Mouse (Mus musculus): Measurements from ENCODE around the gene Acer1. TPM values are rescaled to one million over a fixed set of nuclear protein-coding genes. Genes with fewer than 3 reads are reported as not detected.

Acer1 gene
- polyA plus RNA-seq, 1 experiment from 2014 or later = not detected

Other genes with a start within 250 kb of the Acer1 start
- 4.4 and 7.3 TPM in 2 replicates for gene Nrtn, start 224.6 kb downstream of the Acer1 start, polyA plus RNA-seq (2014; fragmentation: Nextera tagmentation; extraction: Ambion mirVana)
- 72.8 and 73.7 TPM in 2 replicates for gene Dus3l, start 217.4 kb downstream of the Acer1 start, polyA plus RNA-seq (2014; fragmentation: Nextera tagmentation; extraction: Ambion mirVana)
- 0.63 and 0.78 TPM in 2 replicates for gene Prr22, start 211.9 kb downstream of the Acer1 start, polyA plus RNA-seq (2014; fragmentation: Nextera tagmentation; extraction: Ambion mirVana)
- gene Rfx2, start 151.1 kb downstream of the Acer1 start, polyA plus RNA-seq (2014; fragmentation: Nextera tagmentation; extraction: Ambion mirVana) = 2.2 and 4.1 TPM in 2 replicates
- gene Acsbg2, start 107.7 kb downstream of the Acer1 start, polyA plus RNA-seq (2014; fragmentation: Nextera tagmentation; extraction: Ambion mirVana) = not detected in 2 replicates
- 0.18 and 0.36 TPM in 2 replicates for gene 1700061G19Rik, start 106.6 kb downstream of the Acer1 start, polyA plus RNA-seq (2014; fragmentation: Nextera tagmentation; extraction: Ambion mirVana)
- gene Mllt1, start 46.7 kb downstream of the Acer1 start, polyA plus RNA-seq (2014; fragmentation: Nextera tagmentation; extraction: Ambion mirVana) = 64.3 and 66.3 TPM in 2 replicates
- gene Clpp, start 8.2 kb upstream of the Acer1 start, polyA plus RNA-seq (2014; fragmentation: Nextera tagmentation; extraction: Ambion mirVana) = 172 and 201 TPM in 2 replicates
- gene Alkbh7, start 15.2 kb upstream of the Acer1 start, polyA plus RNA-seq (2014; fragmentation: Nextera tagmentation; extraction: Ambion mirVana) = 45.7 and 55.8 TPM in 2 replicates
- not detected in 2 replicates for gene Pspn, start 17.9 kb upstream of the Acer1 start, polyA plus RNA-seq (2014; fragmentation: Nextera tagmentation; extraction: Ambion mirVana)
- gene Gtf2f1, start 29.2 kb upstream of the Acer1 start, polyA plus RNA-seq (2014; fragmentation: Nextera tagmentation; extraction: Ambion mirVana) = 61.3 and 63.7 TPM in 2 replicates
- gene Gm17949, start 29.3 kb upstream of the Acer1 start, polyA plus RNA-seq (2014; fragmentation: Nextera tagmentation; extraction: Ambion mirVana) = 0.24 and 0.42 TPM in 2 replicates
- 37.5 and 41.7 TPM in 2 replicates for gene Khsrp, start 49.4 kb upstream of the Acer1 start, polyA plus RNA-seq (2014; fragmentation: Nextera tagmentation; extraction: Ambion mirVana)
- not detected in 2 replicates for gene Slc25a41, start 59.5 kb upstream of the Acer1 start, polyA plus RNA-seq (2014; fragmentation: Nextera tagmentation; extraction: Ambion mirVana)
- 1.2 and 1.7 TPM in 2 replicates for gene Crb3, start 77.0 kb upstream of the Acer1 start, polyA plus RNA-seq (2014; fragmentation: Nextera tagmentation; extraction: Ambion mirVana)
- gene Slc25a23, start 77.7 kb upstream of the Acer1 start, polyA plus RNA-seq (2014; fragmentation: Nextera tagmentation; extraction: Ambion mirVana) = 31.6 and 32.9 TPM in 2 replicates
- gene Dennd1c, start 96.4 kb upstream of the Acer1 start, polyA plus RNA-seq (2014; fragmentation: Nextera tagmentation; extraction: Ambion mirVana) = 3.3 and 3.4 TPM in 2 replicates
- 324 and 344 TPM in 2 replicates for gene Tubb4a, start 105.7 kb upstream of the Acer1 start, polyA plus RNA-seq (2014; fragmentation: Nextera tagmentation; extraction: Ambion mirVana)
- 5.2 and 6.7 TPM in 2 replicates for gene Tnfsf9, start 123.2 kb upstream of the Acer1 start, polyA plus RNA-seq (2014; fragmentation: Nextera tagmentation; extraction: Ambion mirVana)
- 1.1 and 1.4 TPM in 2 replicates for gene Cd70, start 167.7 kb upstream of the Acer1 start, polyA plus RNA-seq (2014; fragmentation: Nextera tagmentation; extraction: Ambion mirVana)
- not detected in 2 replicates for gene Tnfsf14, start 212.1 kb upstream of the Acer1 start, polyA plus RNA-seq (2014; fragmentation: Nextera tagmentation; extraction: Ambion mirVana)
- gene C3, start 246.0 kb upstream of the Acer1 start, polyA plus RNA-seq (2014; fragmentation: Nextera tagmentation; extraction: Ambion mirVana) = 2.0 and 2.6 TPM in 2 replicates